Mouse (Mus musculus): Measurements from ENCODE around the gene Dnal4.
A peak's percentile ranks its signal among the peaks of the same experiment; 100 is the strongest.
"Not testable (repeated sequence)": the region's sequence is repeated elsewhere in the genome, so short reads cannot be mapped to it uniquely, and the experiment has no call there.

The Dnal4 gene

GRCm38 (mm10) chr15:79777749-79778148 lies at the start of gene Dnal4:
Dnal4 (minus strand) TSS chr15:79777849.
- DNase-seq (ENCODE audit: low read depth), result no peak

- no peak for DNase-seq (ENCODE audit: low read depth)
These were observed 49.6 kb upstream of the Dnal4 start for GRCm38 (mm10) chr15:79827061-79827777.

GRCm38 (mm10) chr15:79826221-79826935 lies 48.7 kb upstream of the Dnal4 start:
- DNase-seq (ENCODE audit: low read depth), result no peak

- DNase-seq (ENCODE audit: low read depth), result no peak
These were observed 47.6 kb upstream of the Dnal4 start for GRCm38 (mm10) chr15:79825146-79825825.

- DNase-seq (ENCODE audit: low read depth), result no peak
These were observed 46.1 kb upstream of the Dnal4 start for GRCm38 (mm10) chr15:79823588-79824280.

GRCm38 (mm10) chr15:79822265-79823199 lies 44.9 kb upstream of the Dnal4 start:
- DNase-seq (ENCODE audit: low read depth), result no peak

GRCm38 (mm10) chr15:79818325-79818724 lies 40.7 kb upstream of the Dnal4 start:
- DNase-seq (ENCODE audit: low read depth), result no peak

GRCm38 (mm10) chr15:79813666-79814258 lies 36.1 kb upstream of the Dnal4 start:
- no peak for DNase-seq (ENCODE audit: low read depth)

GRCm38 (mm10) chr15:79812840-79813239 lies 35.2 kb upstream of the Dnal4 start:
- DNase-seq (ENCODE audit: low read depth), result not testable (repeated sequence)

GRCm38 (mm10) chr15:79810997-79811396 lies 33.3 kb upstream of the Dnal4 start:
- DNase-seq (ENCODE audit: low read depth), result no peak

GRCm38 (mm10) chr15:79810061-79810460 lies 32.4 kb upstream of the Dnal4 start:
- no peak for DNase-seq (ENCODE audit: low read depth)

GRCm38 (mm10) chr15:79808658-79809057 lies 31.0 kb upstream of the Dnal4 start:
- DNase-seq (ENCODE audit: low read depth), result no peak

- DNase-seq (ENCODE audit: low read depth), result peak; percentile 54
These were observed 30.5 kb upstream of the Dnal4 start for GRCm38 (mm10) chr15:79808114-79808513.

- no peak for DNase-seq (ENCODE audit: low read depth)
These were observed 29.4 kb upstream of the Dnal4 start for GRCm38 (mm10) chr15:79807050-79807449.

- no peak for DNase-seq (ENCODE audit: low read depth)
These were observed 27.6 kb upstream of the Dnal4 start for GRCm38 (mm10) chr15:79805246-79805645.

- no peak for DNase-seq (ENCODE audit: low read depth)
These were observed 26.9 kb upstream of the Dnal4 start, which contains the start of gene Nptxr for GRCm38 (mm10) chr15:79804352-79805071. Nptxr (minus strand) TSS chr15:79804766.

- no peak for DNase-seq (ENCODE audit: low read depth)
These were observed 26.1 kb upstream of the Dnal4 start for GRCm38 (mm10) chr15:79803533-79804351.

- no peak for DNase-seq (ENCODE audit: low read depth)
These were observed 24.7 kb upstream of the Dnal4 start for GRCm38 (mm10) chr15:79802304-79802703.

- DNase-seq (ENCODE audit: low read depth), result no peak
These were observed 24.0 kb upstream of the Dnal4 start for GRCm38 (mm10) chr15:79801646-79802045.

Measured in c-Kit-positive CD71-positive TER-119-negative erythroid progenitor cells, embryonic 14.5 days (primary cell).